Mouse (Mus musculus): Measurements from ENCODE around the gene Gphb5. TPM values are rescaled to one million over a fixed set of nuclear protein-coding genes. Genes with fewer than 3 reads are reported as not detected.

Gphb5 gene
- polyA plus RNA-seq, 1 experiment from 2014 or later, result not detected

DNA sequence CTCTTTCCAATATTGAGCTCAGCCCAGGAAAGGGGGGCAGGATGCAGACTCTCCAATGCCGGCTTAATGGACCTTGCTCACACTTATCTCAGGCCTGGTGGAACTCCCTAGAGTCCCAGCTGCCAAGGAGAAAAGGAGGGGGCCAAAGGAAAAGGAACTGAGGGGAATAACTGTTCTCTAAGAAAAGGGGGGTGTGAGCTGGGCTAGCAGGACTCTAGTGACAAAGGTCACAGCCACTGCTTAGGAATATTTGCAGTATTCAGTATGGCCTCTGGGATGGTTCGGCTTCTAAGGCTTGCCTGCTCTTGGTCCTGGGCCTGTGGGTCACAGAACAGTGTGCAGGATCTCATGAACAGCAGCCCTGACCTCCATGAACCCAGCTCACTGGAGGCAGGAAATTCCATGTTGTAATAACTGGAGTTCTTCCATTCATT, 47.1 kb downstream of the Gphb5 start:
- no peaks in the 10 kb centered on the region for H3K36me3 ChIP-seq (replicated peaks; ENCODE audit: control insufficient read depth, insufficient read depth, low read depth, low read length)
- H3K9ac ChIP-seq (replicated peaks; ENCODE audit: low read length), result no peak overlapping the region
- H3K4me2 ChIP-seq (ENCODE audit: low read depth, low read length), result no peak overlapping the region
- DNase-seq (ENCODE audit: low spot score) (no peak), ATAC-seq (replicated peaks; ENCODE audit: insufficient number of reproducible peaks, low FRiP score, low TSS enrichment, low read depth) (no peak; the same call in 1 of the 2 replicates)
- H3K27ac ChIP-seq (replicated peaks; ENCODE audit: low read depth, low read length), result no peak overlapping the region
- H3K4me1 ChIP-seq (ENCODE audit: control insufficient read depth, insufficient read depth, low read length), result no peaks in the 10 kb centered on the region
- no peaks in the 10 kb centered on the region for H3K27me3 ChIP-seq (ENCODE audit: control insufficient read depth, insufficient read depth, low read length)
- 70% methylated on average over 2 of the region's 2 CpGs for WGBS
- H3K9me3 ChIP-seq (replicated peaks; ENCODE audit: control insufficient read depth, low read length), result no peaks in the 10 kb centered on the region
- no peak overlapping the region for H3K4me3 ChIP-seq (ENCODE audit: low read depth, low read length)

DNA sequence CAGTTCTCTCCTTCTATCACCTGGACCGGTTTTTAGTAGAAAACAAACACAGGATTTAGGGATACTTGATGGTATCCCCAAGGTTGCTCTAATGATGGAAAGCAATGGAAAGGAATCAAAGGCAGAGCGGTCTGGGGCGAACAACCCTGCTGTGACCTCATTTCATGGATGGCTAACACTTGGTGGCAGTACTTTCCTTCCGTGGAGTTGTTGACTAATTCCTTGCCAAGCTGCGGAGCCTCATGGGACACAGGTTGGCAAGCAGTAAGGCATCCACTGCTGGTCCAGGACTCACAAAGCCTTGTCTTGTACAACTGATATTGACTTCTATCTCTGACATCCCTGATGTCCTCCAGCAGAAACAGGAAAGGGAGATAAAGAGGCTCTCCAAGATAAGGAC, 48.1 kb downstream of the Gphb5 start:
- no peak for ATAC-seq (replicated peaks; ENCODE audit: insufficient number of reproducible peaks, low FRiP score, low TSS enrichment, low read depth)
- WGBS, result 83% methylated on average over 5 of the region's 5 CpGs
- no peaks in the 10 kb centered on the region for H3K27me3 ChIP-seq (ENCODE audit: control insufficient read depth, insufficient read depth, low read length)
- no peaks in the 10 kb centered on the region for H3K36me3 ChIP-seq (replicated peaks; ENCODE audit: control insufficient read depth, insufficient read depth, low read depth, low read length)
- no peak overlapping the region for H3K4me2 ChIP-seq (ENCODE audit: low read depth, low read length)
- no peak for DNase-seq (ENCODE audit: low spot score)
- no peak overlapping the region for H3K27ac ChIP-seq (replicated peaks; ENCODE audit: low read depth, low read length)
- no peaks in the 10 kb centered on the region for H3K4me1 ChIP-seq (ENCODE audit: control insufficient read depth, insufficient read depth, low read length)
- no peak overlapping the region for H3K9ac ChIP-seq (replicated peaks; ENCODE audit: low read length)
- no peak overlapping the region for H3K4me3 ChIP-seq (ENCODE audit: low read depth, low read length)
- no peaks in the 10 kb centered on the region for H3K9me3 ChIP-seq (replicated peaks; ENCODE audit: control insufficient read depth, low read length)

DNA sequence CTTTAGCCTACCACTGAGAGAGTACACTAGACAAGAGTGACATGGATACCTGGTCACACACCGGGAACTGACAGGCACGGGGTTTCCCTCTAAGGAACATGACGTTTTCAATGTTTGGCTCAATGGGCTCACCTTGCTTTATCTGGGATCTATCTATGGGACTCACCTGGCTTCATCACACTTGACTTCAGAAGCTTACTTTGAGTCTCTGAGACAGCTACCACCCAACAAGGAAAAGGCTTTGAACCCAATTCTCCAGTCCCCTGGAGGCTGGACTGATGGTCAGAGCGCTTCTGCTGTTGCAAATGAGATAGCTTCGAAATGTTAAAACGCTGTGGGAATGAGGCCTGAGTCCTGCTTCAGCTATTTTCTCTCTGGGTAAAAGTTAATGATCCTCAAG, 49.2 kb downstream of the Gphb5 start:
- no peak for DNase-seq (ENCODE audit: low spot score)
- Histone ChIP-seq H3K27ac (replicated peaks; ENCODE audit: low read depth, low read length) (no peak overlapping the region), H3K27me3 (ENCODE audit: control insufficient read depth, insufficient read depth, low read length) (no peaks in the 10 kb centered on the region), H3K4me1 (ENCODE audit: control insufficient read depth, insufficient read depth, low read length) (no peaks in the 10 kb centered on the region), H3K9me3 (replicated peaks; ENCODE audit: control insufficient read depth, low read length) (no peaks in the 10 kb centered on the region), H3K36me3 (replicated peaks; ENCODE audit: control insufficient read depth, insufficient read depth, low read depth, low read length) (no peaks in the 10 kb centered on the region), H3K9ac (replicated peaks; ENCODE audit: low read length) (no peak overlapping the region), H3K4me3 (ENCODE audit: low read depth, low read length) (no peak overlapping the region), H3K4me2 (ENCODE audit: low read depth, low read length) (no peak overlapping the region)
- ATAC-seq (replicated peaks; ENCODE audit: insufficient number of reproducible peaks, low FRiP score, low TSS enrichment, low read depth), result no peak
- 97% methylated on average over 6 of the region's 6 CpGs for WGBS

DNA sequence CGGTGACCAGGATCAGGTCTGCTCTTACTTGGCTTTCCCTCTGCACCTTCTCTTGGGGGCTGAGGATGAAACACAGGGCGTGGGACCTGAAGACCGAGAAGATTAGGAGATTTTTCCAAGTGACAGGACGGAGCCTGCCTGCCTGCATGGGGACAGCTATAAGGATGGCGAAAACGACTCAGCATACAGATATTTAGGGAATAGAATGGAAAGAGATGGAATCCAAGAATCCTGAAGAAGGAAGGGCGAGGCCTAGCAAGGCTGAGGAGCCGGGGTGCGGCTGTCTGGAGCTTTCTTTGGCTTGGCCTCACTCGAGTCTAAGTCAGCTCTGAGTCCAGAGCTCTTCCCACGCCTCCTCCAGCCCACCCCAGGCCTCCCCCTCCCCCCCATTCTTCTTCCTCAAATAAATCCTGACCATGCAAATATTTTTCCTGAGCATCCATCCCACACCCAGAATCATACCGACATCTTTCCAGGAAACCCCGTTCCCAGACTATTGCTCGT, 50.9 kb downstream of the Gphb5 start:
- Histone ChIP-seq H3K27me3 (ENCODE audit: control insufficient read depth, insufficient read depth, low read length) (no peaks in the 10 kb centered on the region), H3K4me1 (ENCODE audit: control insufficient read depth, insufficient read depth, low read length) (no peaks in the 10 kb centered on the region), H3K9ac (replicated peaks; ENCODE audit: low read length) (no peak overlapping the region), H3K36me3 (replicated peaks; ENCODE audit: control insufficient read depth, insufficient read depth, low read depth, low read length) (no peaks in the 10 kb centered on the region), H3K9me3 (replicated peaks; ENCODE audit: control insufficient read depth, low read length) (no peaks in the 10 kb centered on the region), H3K4me3 (ENCODE audit: low read depth, low read length) (no peak overlapping the region), H3K27ac (replicated peaks; ENCODE audit: low read depth, low read length) (no peak overlapping the region), H3K4me2 (ENCODE audit: low read depth, low read length) (no peak overlapping the region)
- WGBS, result 91% methylated on average over 14 of the region's 14 CpGs
- ATAC-seq (replicated peaks; ENCODE audit: insufficient number of reproducible peaks, low FRiP score, low TSS enrichment, low read depth), result no peak
- DNase-seq (ENCODE audit: low spot score), result no peak

DNA sequence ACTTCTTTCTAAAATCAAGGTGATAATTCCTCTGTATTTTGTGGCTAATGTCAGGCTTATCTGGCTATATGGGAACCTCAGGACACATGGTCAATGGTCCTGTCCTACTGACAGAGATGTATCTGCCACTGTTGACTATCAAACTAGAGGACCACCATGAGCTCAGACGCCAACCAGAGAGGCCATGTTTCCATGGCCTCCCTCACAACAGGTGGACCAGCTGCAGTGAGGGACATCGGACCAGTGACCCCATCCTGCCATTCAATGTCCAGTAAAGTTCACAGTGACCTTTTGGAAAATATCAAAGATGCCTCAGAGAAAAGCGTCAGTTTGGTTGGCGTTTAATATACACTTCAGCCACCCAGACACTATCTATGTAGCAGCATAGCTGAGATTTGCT, 52.2 kb downstream of the Gphb5 start:
- Histone ChIP-seq H3K4me1 (ENCODE audit: control insufficient read depth, insufficient read depth, low read length) (no peaks in the 10 kb centered on the region), H3K4me2 (ENCODE audit: low read depth, low read length) (no peak overlapping the region), H3K27me3 (ENCODE audit: control insufficient read depth, insufficient read depth, low read length) (no peaks in the 10 kb centered on the region), H3K9ac (replicated peaks; ENCODE audit: low read length) (no peak overlapping the region), H3K9me3 (replicated peaks; ENCODE audit: control insufficient read depth, low read length) (no peaks in the 10 kb centered on the region), H3K27ac (replicated peaks; ENCODE audit: low read depth, low read length) (no peak overlapping the region), H3K36me3 (replicated peaks; ENCODE audit: control insufficient read depth, insufficient read depth, low read depth, low read length) (no peaks in the 10 kb centered on the region), H3K4me3 (ENCODE audit: low read depth, low read length) (no peak overlapping the region)
- DNase-seq (ENCODE audit: low spot score) (no peak), ATAC-seq (replicated peaks; ENCODE audit: insufficient number of reproducible peaks, low FRiP score, low TSS enrichment, low read depth) (no peak)
- WGBS, result 97% methylated on average over 4 of the region's 4 CpGs

DNA sequence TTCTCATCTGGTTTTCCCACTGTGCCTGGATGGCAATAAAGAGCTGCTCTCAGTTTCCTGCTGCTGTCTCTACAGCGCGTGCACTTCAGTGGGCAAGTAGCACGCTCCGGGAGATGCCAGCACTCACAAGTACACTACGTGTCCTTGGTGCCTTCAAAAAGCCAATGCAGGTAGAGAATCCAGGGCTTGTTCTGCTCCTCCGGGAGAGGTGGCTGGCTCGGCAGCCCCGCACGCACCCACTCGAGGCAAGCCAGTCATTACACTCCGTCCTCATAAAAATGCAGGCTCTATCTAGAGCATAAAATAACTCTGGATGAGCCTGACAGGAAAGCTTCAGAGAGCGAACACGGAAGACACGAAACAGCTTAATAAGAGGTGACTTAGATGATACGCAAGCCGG, 54.1 kb downstream of the Gphb5 start:
- H3K9ac ChIP-seq (replicated peaks; ENCODE audit: low read length), result no peak overlapping the region
- WGBS, result 91% methylated on average over 16 of the region's 16 CpGs
- H3K27ac ChIP-seq (replicated peaks; ENCODE audit: low read depth, low read length), result no peak overlapping the region
- ATAC-seq (replicated peaks; ENCODE audit: insufficient number of reproducible peaks, low FRiP score, low TSS enrichment, low read depth) (no peak), DNase-seq (ENCODE audit: low spot score) (no peak)
- H3K4me1 ChIP-seq (ENCODE audit: control insufficient read depth, insufficient read depth, low read length), result no peaks in the 10 kb centered on the region
- H3K4me3 ChIP-seq (ENCODE audit: low read depth, low read length), result no peak overlapping the region
- H3K4me2 ChIP-seq (ENCODE audit: low read depth, low read length), result no peak overlapping the region
- no peaks in the 10 kb centered on the region for H3K36me3 ChIP-seq (replicated peaks; ENCODE audit: control insufficient read depth, insufficient read depth, low read depth, low read length)
- no peaks in the 10 kb centered on the region for H3K27me3 ChIP-seq (ENCODE audit: control insufficient read depth, insufficient read depth, low read length)
- H3K9me3 ChIP-seq (replicated peaks; ENCODE audit: control insufficient read depth, low read length), result no peaks in the 10 kb centered on the region

Other genes starting within 250 kb of the Gphb5 start
- 0.10 and 0.15 TPM in 2 replicates for gene Kcnh5, start 239.4 kb downstream of the Gphb5 start, polyA plus RNA-seq (2014; fragmentation: Nextera tagmentation; extraction: Ambion mirVana)
- 34.3 and 36.3 TPM in 2 replicates for gene Rhoj, start 108.5 kb downstream of the Gphb5 start, polyA plus RNA-seq (2014; fragmentation: Nextera tagmentation; extraction: Ambion mirVana)
- 18.7 TPM in 2 replicates for gene Ppp2r5e, start 179.5 kb upstream of the Gphb5 start, polyA plus RNA-seq (2014; fragmentation: Nextera tagmentation; extraction: Ambion mirVana)